Mouse (Mus musculus) testis, adult 2 months (tissue): ENCODE measurements around the gene Uba2. TPM values are rescaled to one million over a fixed set of nuclear protein-coding genes. Genes with fewer than 3 reads are reported as not detected.
A peak's percentile ranks its signal among the peaks of the same experiment; 100 is the strongest.
"Not testable (repeated sequence)": the region's sequence is repeated elsewhere in the genome, so short reads cannot be mapped to it uniquely, and the experiment has no call there.

Experiments
- H3K27ac ChIP-seq: fragments of 200-500 bp; 2 replicates; pipeline ENCODE4 v1.5.1; 2012; ENCODE audit warnings: low read depth, low read length; ENCODE audit not compliant: control insufficient read depth, insufficient read depth
- H3K27me3 ChIP-seq: fragments of 200-500 bp; 2 replicates; pipeline ENCODE4 v1.6.1; 2012; ENCODE audit warnings: mild to moderate bottlenecking, low read length, moderate library complexity; ENCODE audit not compliant: control insufficient read depth, insufficient read depth
- H3K36me3 ChIP-seq: fragments of 200-500 bp; 2 replicates; pipeline ENCODE4 v1.6.1; 2012; ENCODE audit warnings: mild to moderate bottlenecking, low read length; ENCODE audit not compliant: control insufficient read depth, insufficient read depth
- H3K4me1 ChIP-seq: fragments of 200-500 bp; 2 replicates; pipeline ENCODE4 v1.6.1; 2012; ENCODE audit warnings: low read length; ENCODE audit not compliant: control insufficient read depth, insufficient read depth
- H3K4me3 ChIP-seq: fragments of 200-500 bp; 2 replicates; pipeline ENCODE4 v1.5.1; 2012; ENCODE audit warnings: low read depth, mild to moderate bottlenecking, low read length, moderate library complexity, mixed read lengths; ENCODE audit not compliant: control insufficient read depth
- CTCF ChIP-seq: fragments of 200-500 bp; IDR thresholded peaks from 2 replicates; pipeline ENCODE4 v1.5.1; 2012; ENCODE audit warnings: low read depth, mild to moderate bottlenecking, inconsistent platforms, low read length, moderate library complexity; ENCODE audit not compliant: control insufficient read depth, insufficient read depth, insufficient replicate concordance
- POLR2A ChIP-seq: fragments of 200-500 bp; IDR thresholded peaks from 2 replicates; pipeline ENCODE4 v1.6.1; 2012; ENCODE audit warnings: low read depth, mild to moderate bottlenecking, inconsistent platforms, low read length, moderate library complexity; ENCODE audit not compliant: control insufficient read depth
- polyA plus RNA-seq: library from polyadenylated mRNA; depleted of rRNA; stranded (reverse); fragments of >200 nt; gene quantifications from 2 replicates; pipeline ENCODE4 v1.2.3, GENCODE M21; 2012

The Uba2 gene
- polyA plus RNA-seq, 1 experiment, result 56.6 TPM

- H3K27me3 ChIP-seq, result no peaks in the 10 kb centered on the region
- H3K27ac ChIP-seq, result no peak overlapping the region
- no peaks in the 10 kb centered on the region for H3K4me1 ChIP-seq
- H3K4me3 ChIP-seq, result no peak overlapping the region
- no peaks in the 10 kb centered on the region for H3K36me3 ChIP-seq
- TF ChIP-seq POLR2A, result no peak
- TF ChIP-seq CTCF, result no peak
These were observed 36.9 kb upstream of the Uba2 start for GRCm38 (mm10) chr7:34206331-34206730.

DNA sequence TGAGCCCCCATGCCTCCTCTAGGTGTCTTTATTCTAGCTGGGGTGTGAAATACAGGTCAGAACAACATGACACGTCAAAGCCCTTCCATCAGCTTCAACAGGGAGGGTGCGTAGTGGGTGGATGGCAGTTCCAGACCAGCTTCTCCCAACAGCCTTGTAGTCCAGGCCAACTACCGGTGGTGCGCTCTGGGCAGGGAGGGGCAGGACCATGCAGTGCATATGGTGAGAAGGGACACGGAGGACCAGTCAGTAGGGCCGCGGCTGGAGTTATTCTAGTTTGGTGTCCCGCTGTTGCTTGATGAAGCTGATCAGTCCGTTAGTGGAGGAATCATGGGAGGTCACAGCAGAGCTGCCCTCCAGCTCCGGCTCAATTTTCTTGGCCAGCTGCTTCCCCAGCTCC, 32.7 kb upstream of the Uba2 start:
- H3K4me1 ChIP-seq, H3K4me3 ChIP-seq, H3K27ac ChIP-seq, H3K27me3 ChIP-seq, H3K36me3 ChIP-seq: not testable (repeated sequence)

DNA sequence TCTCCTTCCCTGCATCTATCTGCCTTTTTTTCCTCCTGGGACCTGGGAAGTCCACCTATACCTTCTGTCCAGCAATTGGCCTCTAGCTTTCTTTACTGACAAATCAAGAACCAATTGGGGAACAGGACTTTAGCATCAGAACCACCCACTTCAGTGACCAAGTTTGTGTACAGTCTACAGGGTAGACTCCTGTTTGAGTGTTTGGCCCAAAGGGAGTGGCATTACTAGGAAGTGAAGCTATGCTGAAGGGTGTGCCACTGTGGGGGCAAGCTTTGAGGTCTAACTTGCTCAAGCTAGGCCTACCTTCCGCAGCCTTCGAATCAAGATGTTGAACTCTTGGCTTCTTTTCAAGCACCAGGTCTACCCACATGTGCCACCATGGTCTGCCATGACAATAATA, 31.4 kb upstream of the Uba2 start:
- Histone ChIP-seq H3K4me1 (no peaks in the 10 kb centered on the region), H3K4me3 (no peak overlapping the region), H3K36me3 (no peaks in the 10 kb centered on the region), H3K27me3 (no peaks in the 10 kb centered on the region), H3K27ac (no peak overlapping the region)
- TF ChIP-seq CTCF (no peak), POLR2A (no peak)

GRCm38 (mm10) chr7:34198346-34198745, 28.9 kb upstream of the Uba2 start:
- H3K4me3 ChIP-seq, result no peak overlapping the region
- no peak overlapping the region for H3K27ac ChIP-seq
- peaks cover 3% of the 10 kb centered on the region; the same call in 1 of the 2 replicates for H3K36me3 ChIP-seq
- TF ChIP-seq POLR2A (no peak), CTCF (no peak)
- H3K27me3 ChIP-seq, result no peaks in the 10 kb centered on the region
- no peaks in the 10 kb centered on the region for H3K4me1 ChIP-seq

GRCm38 (mm10) chr7:34196132-34197128, 27.0 kb upstream of the Uba2 start, which contains the start of gene Pdcd2l:
Gene Pdcd2l (minus strand): TSS chr7:34196661.
- peak; percentile 86 for TF ChIP-seq POLR2A
- TF ChIP-seq CTCF, result no peak
- no peaks in the 10 kb centered on the region for H3K27me3 ChIP-seq
- peaks cover 7% of the 10 kb centered on the region for H3K36me3 ChIP-seq
- peak within 1 kb of the TSS; percentile 88 for H3K4me3 ChIP-seq
- H3K4me1 ChIP-seq, result no peaks in the 10 kb centered on the region
- peak within 1 kb of the TSS; percentile 92 for H3K27ac ChIP-seq

DNA sequence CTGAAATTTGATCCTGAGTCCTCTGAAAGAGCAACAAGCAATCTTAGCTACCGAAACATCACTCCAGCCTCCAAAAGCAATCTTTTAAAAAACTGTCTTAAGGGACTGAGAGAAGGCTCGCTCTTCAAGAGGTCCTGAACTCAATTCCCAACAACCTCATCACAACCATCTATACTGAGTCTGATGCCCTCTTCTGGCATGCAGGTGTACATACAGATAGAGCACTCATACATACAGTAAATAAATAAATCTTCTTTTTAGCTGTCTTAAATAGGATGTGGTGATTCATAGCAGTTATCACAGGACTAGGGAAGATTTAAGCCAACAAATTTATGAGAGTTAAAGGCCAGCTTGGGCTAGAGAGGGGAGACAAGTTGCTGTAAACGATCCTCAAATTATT, 26.2 kb upstream of the Uba2 start:
- H3K4me3 ChIP-seq, result peak overlapping the region; percentile 88
- H3K4me1 ChIP-seq, result no peaks in the 10 kb centered on the region
- no peak overlapping the region for H3K27ac ChIP-seq
- H3K36me3 ChIP-seq, result peaks cover 7% of the 10 kb centered on the region
- TF ChIP-seq CTCF (no peak), POLR2A (no peak)
- no peaks in the 10 kb centered on the region for H3K27me3 ChIP-seq

GRCm38 (mm10) chr7:34192825-34193224, 23.4 kb upstream of the Uba2 start:
- H3K4me3 ChIP-seq, result no peak overlapping the region
- H3K27me3 ChIP-seq, result no peaks in the 10 kb centered on the region
- no peak overlapping the region for H3K27ac ChIP-seq
- peaks cover 10% of the 10 kb centered on the region for H3K36me3 ChIP-seq
- TF ChIP-seq POLR2A (no peak), CTCF (no peak)
- H3K4me1 ChIP-seq, result no peaks in the 10 kb centered on the region
